Comparison of ENCODE assay signal across 38 mouse cellular contexts in genomic region chr5:62864348-62864747, GRCm38 (mm10). TPM values are rescaled to one million over a fixed set of nuclear protein-coding genes. Genes with fewer than 3 reads are reported as not detected.
"Had no signal": no experiment of that assay in that cellular context is flagged by ENCODE, and none has a peak within 500 bp of the region (broad histone marks: within the 10 kb centered on the region; RNA-seq: fewer than 3 reads in every experiment).

No protein-coding gene starts in this region.

- H3K4me3 ChIP-seq: gastrocnemius, adult 2 months; heart, embryonic 10.5 days; heart, embryonic 12.5 days; hindbrain, embryonic 10.5 days; hindbrain, embryonic 12.5 days; kidney, embryonic 15.5 days; layer of hippocampus, adult 2 months; limb, embryonic 13.5 days; limb, embryonic 15.5 days; liver, embryonic 12.5 days had no signal

- DNase-seq: gastrocnemius, adult 2 months; gastrocnemius, postnatal 10 days; gastrocnemius, postnatal 25 days; heart, adult 18-20 months; heart, postnatal 10 days; heart, postnatal 4 days; kidney, adult 11 months; kidney, adult 2 months; kidney, adult 9 months; kidney, postnatal 14 days; kidney, postnatal 36 days; layer of hippocampus, postnatal 36 days; left cerebral cortex, postnatal 4 days had no signal

- H3K27ac ChIP-seq: gastrocnemius, adult 2 months; heart, embryonic 10.5 days; hindbrain, embryonic 10.5 days; hindbrain, embryonic 12.5 days; hindbrain, embryonic 14.5 days; kidney, embryonic 15.5 days; kidney, postnatal 0 days; layer of hippocampus, adult 2 months; limb, embryonic 13.5 days; limb, embryonic 15.5 days; liver, embryonic 12.5 days; liver, embryonic 14.5 days had no signal

- ATAC-seq: hindbrain, embryonic 16.5 days; intestine, embryonic 16.5 days; liver, embryonic 12.5 days had no signal

RNA-seq across cellular contexts. Expression of gene Dthd1, which starts 50.7 kb away (rescaled TPM):
- total RNA-seq: gastrocnemius, adult 2 months; gastrocnemius, postnatal 10 days; gastrocnemius, postnatal 25 days; gastrocnemius, postnatal 4 days; granulocyte monocyte progenitor cell, adult 5-6 weeks; heart, adult 8-10 months; heart, postnatal 10 days; heart, postnatal 25 days; heart, postnatal 4 days; layer of hippocampus, postnatal 36 days; left cerebral cortex, adult 18-20 months; left cerebral cortex, postnatal 14 days; liver, adult 2 months had no signal
- polyA plus RNA-seq: hindbrain, embryonic 10.5 days; hindbrain, embryonic 12.5 days; hindbrain, embryonic 14.5 days; hindbrain, embryonic 16.5 days; intestine, embryonic 14.5 days; intestine, embryonic 16.5 days; kidney, adult 2 months; kidney, embryonic 15.5 days; kidney, postnatal 0 days; large intestine, adult 2 months; limb, embryonic 11.5 days; limb, embryonic 13.5 days; limb, embryonic 15.5 days; liver, adult 2 months; liver, embryonic 12.5 days; liver, embryonic 14.5 days; liver, embryonic 16.5 days had no signal
